Mouse (Mus musculus) neural tube, embryonic 15.5 days (tissue): ENCODE measurements around the gene Aass. TPM values are rescaled to one million over a fixed set of nuclear protein-coding genes. Genes with fewer than 3 reads are reported as not detected.
A peak's percentile ranks its signal among the peaks of the same experiment; 100 is the strongest.
"Not testable (repeated sequence)": the region's sequence is repeated elsewhere in the genome, so short reads cannot be mapped to it uniquely, and the experiment has no call there.

Experiments
- ATAC-seq: fragments of 200-750 bp; cut with Nextera tagmentation; 2 replicates; pipeline ENCODE4 v1.8.0; 2017; ENCODE audit warnings: mild to moderate bottlenecking, moderate TSS enrichment, moderate library complexity; ENCODE audit not compliant: low FRiP score
- H3K27ac ChIP-seq: fragments of 300-500 bp; sonication (generic); replicated peaks from 2 replicates; pipeline ENCODE4 v1.5.1; 2015; ENCODE audit warnings: mild to moderate bottlenecking, inconsistent platforms
- H3K27me3 ChIP-seq: fragments of 300-500 bp; sonication (generic); replicated peaks from 2 replicates; pipeline ENCODE4 v1.6.1; 2015; ENCODE audit warnings: inconsistent platforms
- H3K36me3 ChIP-seq: fragments of 300-500 bp; sonication (generic); 2 replicates; pipeline ENCODE4 v1.6.1; 2015; ENCODE audit warnings: inconsistent platforms
- H3K4me1 ChIP-seq: fragments of 300-500 bp; sonication (generic); 2 replicates; pipeline ENCODE4 v1.6.1; 2015; ENCODE audit warnings: inconsistent platforms
- H3K4me2 ChIP-seq: fragments of 300-500 bp; sonication (generic); 2 replicates; pipeline ENCODE4 v1.6.1; 2015; ENCODE audit warnings: inconsistent platforms, mild to moderate bottlenecking, moderate library complexity
- H3K4me3 ChIP-seq: fragments of 300-500 bp; sonication (generic); replicated peaks from 2 replicates; pipeline ENCODE4 v1.5.1; 2015; ENCODE audit warnings: mild to moderate bottlenecking, inconsistent platforms
- H3K9ac ChIP-seq: fragments of 300-500 bp; sonication (generic); replicated peaks from 2 replicates; pipeline ENCODE4 v1.6.1; 2015; ENCODE audit warnings: mild to moderate bottlenecking, inconsistent platforms
- H3K9me3 ChIP-seq: fragments of 300-500 bp; sonication (generic); replicated peaks from 2 replicates; pipeline ENCODE4 v1.6.1; 2016; ENCODE audit warnings: inconsistent platforms
- WGBS: fragments of 180-500 bp; shearing (Covaris S2); methylation state at CpG from one replicate; pipeline ENCODE4 v1.1.7; 2015; ENCODE audit warnings: mixed read lengths; 5-methylcytosine and 5-hydroxymethylcytosine counted together
- polyA plus RNA-seq: library from polyadenylated mRNA; unstranded; fragments of >200 nt; fragmentation: Nextera tagmentation; extraction: Ambion mirVana; gene quantifications from 2 replicates; pipeline ENCODE4 v1.2.1, GENCODE M21; 2015

Aass gene
- polyA plus RNA-seq, result 0.51 and 0.57 TPM in 2 replicates

- WGBS, result under 1% methylated on average over 20 of the region's 20 CpGs
- Histone ChIP-seq H3K27me3 (no peaks in the 10 kb centered on the region), H3K36me3 (no peaks in the 10 kb centered on the region), H3K27ac (no peak within 1 kb of the TSS), H3K9ac (0 out of 2 replicates have a peak within 1 kb of the TSS, but pooled peaks have one; percentile 30), H3K4me3 (peak within 1 kb of the TSS; percentile 45), H3K4me2 (peak within 1 kb of the TSS; percentile 86), H3K9me3 (no peaks in the 10 kb centered on the region), H3K4me1 (peaks cover 10% of the 10 kb centered on the region)
- ATAC-seq, result peak; percentile 82
These were observed at the start of gene Aass for GRCm38 (mm10) chr6:23132573-23133181. Gene Aass, minus strand, starts transcription at chr6:23132986.

GRCm38 (mm10) chr6:23180096-23180495, 47.3 kb upstream of the Aass start:
- no peak for ATAC-seq
- Histone ChIP-seq H3K4me3 (no peak overlapping the region), H3K4me1 (no peaks in the 10 kb centered on the region), H3K36me3 (no peaks in the 10 kb centered on the region), H3K4me2 (peak overlapping the region; percentile 35), H3K9me3 (no peaks in the 10 kb centered on the region), H3K9ac (no peak overlapping the region), H3K27ac (no peak overlapping the region), H3K27me3 (no peaks in the 10 kb centered on the region)
- WGBS, result 22% methylated on average over 8 of the region's 8 CpGs

- not testable (repeated sequence) for H3K9ac ChIP-seq, H3K4me2 ChIP-seq, H3K4me3 ChIP-seq, H3K36me3 ChIP-seq, H3K9me3 ChIP-seq, ATAC-seq, H3K27me3 ChIP-seq, H3K27ac ChIP-seq, H3K4me1 ChIP-seq
- 57% methylated on average over 2 of the region's 2 CpGs for WGBS
These were observed 31.0 kb upstream of the Aass start for GRCm38 (mm10) chr6:23163824-23164223.

DNA sequence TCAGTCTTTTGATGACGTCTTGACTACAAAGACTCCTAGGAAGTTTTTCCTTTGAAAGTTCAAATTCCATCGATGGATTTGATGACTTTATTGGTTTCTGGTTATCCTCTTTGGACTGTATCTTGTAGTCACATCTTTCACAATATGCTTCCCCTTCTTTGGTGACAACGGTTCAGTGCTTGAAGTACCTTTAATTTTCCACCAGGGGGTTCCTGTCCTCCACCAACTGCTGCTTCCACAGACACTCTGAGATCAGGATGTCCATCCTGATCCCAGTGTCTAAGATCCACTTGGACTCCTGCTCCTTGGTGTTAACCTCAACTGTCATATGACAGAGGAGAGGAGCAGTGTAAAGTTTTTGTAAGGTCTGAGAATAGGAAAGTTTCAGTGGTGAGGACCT, 23.6 kb upstream of the Aass start:
- H3K27ac ChIP-seq, H3K4me3 ChIP-seq, H3K27me3 ChIP-seq, H3K9ac ChIP-seq, H3K9me3 ChIP-seq, H3K4me1 ChIP-seq, H3K4me2 ChIP-seq, H3K36me3 ChIP-seq, ATAC-seq: not testable (repeated sequence)
- WGBS, result 83% methylated on average over 3 of the region's 3 CpGs

GRCm38 (mm10) chr6:23153112-23153511, 20.3 kb upstream of the Aass start:
- no peaks in the 10 kb centered on the region for H3K36me3 ChIP-seq
- WGBS, result 95% methylated on average over 2 of the region's 2 CpGs
- H3K9me3 ChIP-seq, result no peaks in the 10 kb centered on the region
- H3K4me3 ChIP-seq, result no peak overlapping the region
- no peak overlapping the region for H3K9ac ChIP-seq
- no peak for ATAC-seq
- H3K27me3 ChIP-seq, result no peaks in the 10 kb centered on the region
- no peaks in the 10 kb centered on the region for H3K4me1 ChIP-seq
- no peak overlapping the region for H3K27ac ChIP-seq
- no peak overlapping the region for H3K4me2 ChIP-seq

DNA sequence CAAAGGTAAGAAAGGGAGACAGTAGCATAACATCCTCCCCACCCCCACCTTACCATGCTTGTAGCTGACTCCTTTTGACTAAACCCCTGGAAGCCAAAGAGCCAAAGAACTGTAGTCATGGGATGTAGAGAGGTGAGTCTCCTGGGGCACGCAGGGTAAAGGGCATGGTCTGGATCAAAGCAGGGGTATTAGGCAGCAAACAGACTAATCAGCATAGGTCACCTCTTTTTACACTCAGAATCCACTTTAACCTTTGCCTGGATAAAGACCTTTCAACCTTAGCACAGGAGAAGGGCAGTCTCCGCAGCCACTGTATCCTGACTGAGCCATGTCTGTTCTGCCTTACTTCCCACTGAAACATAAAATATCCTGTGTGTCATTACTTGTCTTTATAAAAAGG, 14.4 kb upstream of the Aass start:
- Histone ChIP-seq H3K4me3 (no peak overlapping the region), H3K27me3 (no peaks in the 10 kb centered on the region), H3K4me2 (no peak overlapping the region), H3K9ac (no peak overlapping the region), H3K9me3 (no peaks in the 10 kb centered on the region), H3K27ac (no peak overlapping the region), H3K4me1 (no peaks in the 10 kb centered on the region), H3K36me3 (no peaks in the 10 kb centered on the region)
- 90% methylated on average over 2 of the region's 2 CpGs for WGBS
- ATAC-seq, result no peak

DNA sequence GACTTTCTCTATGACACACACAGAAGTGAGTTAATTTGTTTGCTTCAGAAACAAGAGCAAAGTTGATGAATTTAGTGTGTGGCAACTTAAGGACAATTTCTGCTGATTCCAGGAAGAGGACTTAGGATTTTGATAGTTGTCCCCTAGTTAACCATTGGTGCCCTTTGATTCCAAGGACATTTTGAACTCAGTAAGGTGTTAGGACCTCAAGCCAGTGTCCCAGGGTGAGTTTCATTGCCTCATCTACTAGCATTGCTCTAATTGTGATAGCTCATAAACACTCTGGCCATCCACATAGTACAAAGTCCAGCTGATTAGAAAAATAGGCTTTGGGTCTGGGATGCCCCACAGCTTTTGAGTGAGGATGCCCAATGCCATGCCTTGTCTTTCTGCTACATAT, 11.2 kb upstream of the Aass start:
- H3K27ac ChIP-seq, result no peak overlapping the region
- H3K27me3 ChIP-seq, result no peaks in the 10 kb centered on the region
- no peaks in the 10 kb centered on the region for H3K36me3 ChIP-seq
- ATAC-seq, result no peak
- no peaks in the 10 kb centered on the region for H3K9me3 ChIP-seq
- H3K4me2 ChIP-seq, result no peak overlapping the region
- no peaks in the 10 kb centered on the region for H3K4me1 ChIP-seq
- no peak overlapping the region for H3K9ac ChIP-seq
- H3K4me3 ChIP-seq, result no peak overlapping the region

DNA sequence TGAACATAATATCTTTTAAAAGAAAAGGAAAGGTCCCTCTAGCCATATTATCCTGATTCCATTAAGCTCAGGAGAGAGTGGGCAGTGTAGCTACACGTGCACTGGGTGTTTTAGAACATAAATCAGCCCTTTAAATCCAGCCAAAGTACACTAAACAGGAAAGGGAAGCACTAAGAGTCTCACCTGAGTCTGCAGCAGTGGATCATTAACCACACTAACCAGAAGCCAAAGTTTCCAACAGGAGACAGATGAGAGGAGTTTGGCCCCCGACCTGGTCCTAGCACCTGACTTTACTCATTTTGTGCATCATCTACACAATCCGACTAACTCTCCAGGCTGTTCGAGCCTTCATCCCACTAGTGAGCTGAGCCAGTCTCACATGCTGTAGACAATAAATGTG, 1.8 kb downstream of the Aass start:
- no peaks in the 10 kb centered on the region for H3K36me3 ChIP-seq
- no peak overlapping the region for H3K27ac ChIP-seq
- H3K9ac ChIP-seq, result no peak overlapping the region
- H3K4me2 ChIP-seq, result no peak overlapping the region
- H3K4me1 ChIP-seq, result peaks cover 10% of the 10 kb centered on the region
- H3K9me3 ChIP-seq, result no peaks in the 10 kb centered on the region
- no peaks in the 10 kb centered on the region for H3K27me3 ChIP-seq
- ATAC-seq, result no peak
- H3K4me3 ChIP-seq, result no peak overlapping the region
- WGBS, result 74% methylated on average over 4 of the region's 4 CpGs

DNA sequence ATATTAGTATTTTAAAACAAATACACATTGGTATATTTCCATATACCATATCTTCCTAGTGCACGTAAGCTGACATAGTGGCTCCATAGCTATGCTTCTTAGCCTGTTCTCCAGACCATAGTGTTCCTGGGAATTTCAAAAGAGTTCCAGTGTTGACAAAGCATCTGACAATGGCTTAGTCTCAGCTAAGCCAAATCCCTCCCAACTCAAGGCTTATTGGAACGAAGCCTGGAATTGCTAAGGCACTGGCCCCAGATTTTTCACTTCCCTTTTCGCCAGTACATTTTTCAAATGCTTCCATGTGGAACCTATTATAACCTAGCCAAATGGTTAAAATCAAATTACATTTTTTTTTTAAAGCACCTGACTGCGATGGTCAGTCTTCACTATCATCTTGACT, 3.6 kb downstream of the Aass start:
- ATAC-seq, result no peak
- Histone ChIP-seq H3K4me2 (no peak overlapping the region), H3K27me3 (no peaks in the 10 kb centered on the region), H3K4me1 (peaks cover 10% of the 10 kb centered on the region), H3K9ac (no peak overlapping the region), H3K4me3 (no peak overlapping the region), H3K36me3 (no peaks in the 10 kb centered on the region), H3K27ac (no peak overlapping the region), H3K9me3 (no peaks in the 10 kb centered on the region)
- WGBS, result 85% methylated on average over 4 of the region's 4 CpGs

DNA sequence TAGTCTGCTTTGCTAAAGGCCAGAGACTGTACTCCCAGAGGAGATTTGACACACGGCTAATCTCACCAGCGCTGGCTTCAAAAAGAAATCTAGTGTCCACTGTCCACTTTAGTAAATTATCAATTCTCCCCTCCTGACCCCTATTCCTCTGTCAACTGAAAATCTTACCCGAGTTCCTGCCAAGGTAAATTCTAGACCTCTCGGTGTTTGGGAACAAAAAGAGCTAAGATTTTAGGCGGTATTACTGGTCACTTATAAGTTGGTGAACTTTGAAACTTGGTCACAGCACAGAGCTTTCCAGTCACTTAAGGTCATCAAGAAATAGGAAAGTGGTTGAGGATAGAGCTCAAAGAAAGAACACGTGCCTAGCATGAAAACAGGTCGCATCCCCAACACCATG, 6.1 kb downstream of the Aass start:
- Histone ChIP-seq H3K4me3 (no peak overlapping the region), H3K9me3 (no peaks in the 10 kb centered on the region), H3K9ac (no peak overlapping the region), H3K27ac (no peak overlapping the region), H3K36me3 (no peaks in the 10 kb centered on the region), H3K4me2 (no peak overlapping the region), H3K4me1 (no peaks in the 10 kb centered on the region), H3K27me3 (no peaks in the 10 kb centered on the region)
- 87% methylated on average over 7 of the region's 7 CpGs for WGBS
- ATAC-seq, result no peak

GRCm38 (mm10) chr6:23125831-23126230, 7.0 kb downstream of the Aass start:
- Histone ChIP-seq H3K4me1 (no peaks in the 10 kb centered on the region), H3K9me3 (no peaks in the 10 kb centered on the region), H3K27ac (no peak overlapping the region), H3K36me3 (no peaks in the 10 kb centered on the region), H3K4me3 (no peak overlapping the region), H3K4me2 (no peak overlapping the region), H3K27me3 (no peaks in the 10 kb centered on the region), H3K9ac (no peak overlapping the region)
- ATAC-seq, result no peak
- WGBS, result 92% methylated on average over 5 of the region's 5 CpGs

- H3K9ac ChIP-seq, result no peak overlapping the region
- no peaks in the 10 kb centered on the region for H3K9me3 ChIP-seq
- WGBS, result 85% methylated on average over 2 of the region's 2 CpGs
- no peak overlapping the region for H3K4me2 ChIP-seq
- no peaks in the 10 kb centered on the region for H3K27me3 ChIP-seq
- no peak for ATAC-seq
- no peak overlapping the region for H3K27ac ChIP-seq
- no peaks in the 10 kb centered on the region for H3K36me3 ChIP-seq
- no peak overlapping the region for H3K4me3 ChIP-seq
- H3K4me1 ChIP-seq, result no peaks in the 10 kb centered on the region
These were observed 8.0 kb downstream of the Aass start for GRCm38 (mm10) chr6:23124823-23125222.

- Histone ChIP-seq H3K4me1 (no peaks in the 10 kb centered on the region), H3K4me2 (no peak overlapping the region), H3K4me3 (no peak overlapping the region), H3K9ac (no peak overlapping the region), H3K27ac (no peak overlapping the region), H3K9me3 (no peaks in the 10 kb centered on the region), H3K36me3 (no peaks in the 10 kb centered on the region), H3K27me3 (no peaks in the 10 kb centered on the region)
- WGBS, result 45% methylated on average over 3 of the region's 3 CpGs
- no peak for ATAC-seq
These were observed 9.9 kb downstream of the Aass start for GRCm38 (mm10) chr6:23122934-23123333.
